Mouse (Mus musculus) lung, adult 2 months (tissue): Measurements from ENCODE around the gene Gnb4.

Experiments
- CTCF ChIP-seq: fragments of 200-500 bp; IDR thresholded peaks from 2 replicates; pipeline ENCODE4 v1.5.1; 2011; ENCODE audit warnings: mild to moderate bottlenecking, low read length, control low read depth; ENCODE audit not compliant: insufficient read depth
- POLR2A ChIP-seq: fragments of 200-500 bp; IDR thresholded peaks from 2 replicates; pipeline ENCODE4 v1.6.1; 2011; ENCODE audit warnings: low read depth, mild to moderate bottlenecking, control low read depth, low read length, borderline replicate concordance; ENCODE audit errors: extremely low read depth

DNA sequence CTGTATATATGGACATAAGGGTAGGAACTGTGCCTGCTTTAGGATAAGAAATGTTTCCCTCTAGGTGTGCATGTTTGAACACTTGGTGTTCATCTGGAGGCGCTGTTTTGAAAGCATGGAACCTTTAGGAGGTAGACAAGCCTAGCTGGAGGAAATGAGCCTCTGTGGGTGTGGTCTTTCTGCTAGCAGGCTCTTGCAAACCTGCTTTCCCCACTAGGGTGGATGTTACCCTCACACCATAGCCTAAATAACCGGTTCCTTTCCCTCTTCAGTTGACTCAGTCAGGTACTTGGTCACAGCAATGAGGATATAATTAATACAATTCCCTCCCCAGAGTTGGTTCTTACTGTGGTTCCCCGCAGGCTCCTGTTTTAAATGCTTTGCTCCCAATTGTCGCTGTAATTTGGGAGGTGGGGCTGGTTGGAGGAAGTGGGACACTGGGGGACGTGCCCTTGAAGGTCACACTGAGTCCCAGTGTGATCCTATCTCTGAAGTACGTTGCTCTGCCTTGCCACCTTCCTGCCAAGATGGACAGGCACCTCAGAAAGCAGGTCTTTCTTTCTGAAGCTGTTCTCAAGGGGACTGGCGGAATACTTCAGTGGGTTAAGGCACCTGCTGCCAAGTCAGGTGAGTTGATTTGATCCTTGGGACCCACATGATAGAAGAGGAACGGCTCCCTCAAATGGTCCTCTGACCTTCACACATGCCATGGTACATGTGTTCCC lies 44.6 kb upstream of the Gnb4 start:
- no peak for TF ChIP-seq CTCF
- TF ChIP-seq POLR2A: no peak
